Comparison of ENCODE assay signal across 19 mouse cellular contexts in genomic region chr15:59775781-59776180, GRCm38 (mm10).
DNase-seq lines count a peak whose midpoint lies in the region; ATAC-seq and TF ChIP-seq lines count a peak whose summit lies in the region.
"Had no signal": no experiment of that assay in that cellular context is flagged by ENCODE, and none has a peak within 500 bp of the region (broad histone marks: within the 10 kb centered on the region; RNA-seq: fewer than 3 reads in every experiment).

No protein-coding gene starts in this region.

- no peak for ATAC-seq in liver, embryonic 12.5 days
- ATAC-seq in hindbrain, embryonic 11.5 days (ENCODE audit: low FRiP score), result no peak
- ATAC-seq: intestine, postnatal 0 days had no signal

- H3K9ac ChIP-seq in liver, adult 2 months (ENCODE audit: low read depth, low read length), result peak overlapping the region; percentile 22
- H3K9ac ChIP-seq in liver, embryonic 12.5 days, result no peak overlapping the region
- no peak overlapping the region for H3K9ac ChIP-seq in hindbrain, embryonic 11.5 days (ENCODE audit: low read depth, low read length)
- H3K9ac ChIP-seq: hindbrain, embryonic 15.5 days; liver, embryonic 15.5 days; midbrain, embryonic 12.5 days had no signal

- intact Hi-C loops in gastrocnemius, adult 2 months (cut with DNase I), result no loop called here

- TF ChIP-seq POLR2A in liver, adult 2 months (IDR thresholded peaks at IDR 0.05; ENCODE audit: extremely low read depth, insufficient read depth, low read length), result no peak

- H3K4me2 ChIP-seq in liver, embryonic 12.5 days, result no peak overlapping the region
- no peak overlapping the region for H3K4me2 ChIP-seq in hindbrain, embryonic 11.5 days (replicated peaks; ENCODE audit: low read depth, low read length)
- H3K4me2 ChIP-seq: hindbrain, embryonic 15.5 days; liver, embryonic 15.5 days; midbrain, embryonic 12.5 days had no signal

- H3K36me3 ChIP-seq in liver, adult 2 months (ENCODE audit: control insufficient read depth, insufficient read depth, low read length), result no peaks in the 10 kb centered on the region
- H3K36me3 ChIP-seq in liver, embryonic 12.5 days, result no peaks in the 10 kb centered on the region
- H3K36me3 ChIP-seq in hindbrain, embryonic 11.5 days (ENCODE audit: control insufficient read depth, insufficient read depth, low read length), result no peaks in the 10 kb centered on the region
- H3K36me3 ChIP-seq: embryonic facial prominence, embryonic 10.5 days; hindbrain, embryonic 15.5 days; liver, embryonic 15.5 days; midbrain, embryonic 12.5 days had no signal

- H3K79me2 ChIP-seq in liver, adult 2 months (ENCODE audit: control insufficient read depth, insufficient read depth, low read length), result no peaks in the 10 kb centered on the region

- 15% methylated on average over 3 of the region's 3 CpGs for WGBS in liver, adult 2 months
- WGBS in liver, embryonic 12.5 days (ENCODE audit: insufficient replicate concordance), result 73% methylated on average over 3 of the region's 3 CpGs
- WGBS in hindbrain, embryonic 11.5 days, result 87% methylated on average over 3 of the region's 3 CpGs

- H3K4me3 ChIP-seq in gastrocnemius, adult 2 months, result no peak overlapping the region
- H3K4me3 ChIP-seq in liver, adult 2 months (ENCODE audit: insufficient read depth, low read depth, low read length), result no peak overlapping the region
- H3K4me3 ChIP-seq in liver, embryonic 12.5 days, result no peak overlapping the region
- no peak overlapping the region for H3K4me3 ChIP-seq in hindbrain, embryonic 11.5 days (ENCODE audit: low read depth, low read length)
- H3K4me3 ChIP-seq: embryonic facial prominence, embryonic 10.5 days; hindbrain, embryonic 15.5 days; liver, embryonic 15.5 days; midbrain, embryonic 12.5 days; myocyte had no signal

- DNase-seq in gastrocnemius, adult 2 months, result peak; percentile 31
- no peak for DNase-seq in gastrocnemius, postnatal 25 days
- DNase-seq in liver, adult 2 months (ENCODE audit: extremely low read depth, low read depth, low spot score), result peak; percentile 86
- DNase-seq in adrenal gland, postnatal 10 days, result peak; percentile 50
- peak; percentile 33 to 36 for DNase-seq in heart, adult 9 months (ENCODE audit: low spot score in 2 of 2)
- DNase-seq in hindbrain, embryonic 11.5 days (ENCODE audit: low spot score), result no peak
- DNase-seq in cerebellum, adult 8-10 months, result no peak
- DNase-seq: B cell, adult 2 months; cerebellum, postnatal 36 days; kidney, postnatal 14 days; lung, postnatal 4 days; thymus, adult 2 months had no signal

- no peaks in the 10 kb centered on the region for H3K9me3 ChIP-seq in liver, embryonic 12.5 days (replicated peaks)
- no peaks in the 10 kb centered on the region for H3K9me3 ChIP-seq in hindbrain, embryonic 11.5 days (ENCODE audit: control insufficient read depth, low read length)
- H3K9me3 ChIP-seq: hindbrain, embryonic 15.5 days; liver, embryonic 15.5 days; midbrain, embryonic 12.5 days had no signal

- no peaks in the 10 kb centered on the region for H3K27me3 ChIP-seq in liver, adult 2 months (ENCODE audit: control insufficient read depth, insufficient read depth, low read length)
- H3K27me3 ChIP-seq in liver, embryonic 12.5 days (replicated peaks), result no peaks in the 10 kb centered on the region
- no peaks in the 10 kb centered on the region for H3K27me3 ChIP-seq in hindbrain, embryonic 11.5 days (ENCODE audit: control insufficient read depth, insufficient read depth, low read length)
- H3K27me3 ChIP-seq: hindbrain, embryonic 15.5 days; liver, embryonic 15.5 days; midbrain, embryonic 12.5 days had no signal

- TF ChIP-seq CTCF in gastrocnemius, adult 2 months (IDR thresholded peaks at IDR 0.05), result no peak
- TF ChIP-seq CTCF in liver, adult 2 months (IDR thresholded peaks at IDR 0.05; ENCODE audit: low read depth, low read length), result no peak

- peaks cover 28% of the 10 kb centered on the region for H3K4me1 ChIP-seq in liver, adult 2 months (ENCODE audit: control insufficient read depth, insufficient read depth, low read length)
- no peaks in the 10 kb centered on the region for H3K4me1 ChIP-seq in liver, embryonic 12.5 days
- H3K4me1 ChIP-seq in hindbrain, embryonic 11.5 days (replicated peaks; ENCODE audit: control insufficient read depth, insufficient read depth, low read length), result no peaks in the 10 kb centered on the region
- H3K4me1 ChIP-seq: embryonic facial prominence, embryonic 10.5 days; hindbrain, embryonic 15.5 days; liver, embryonic 15.5 days; midbrain, embryonic 12.5 days had no signal

- H3K27ac ChIP-seq in gastrocnemius, adult 2 months, result peak overlapping the region; percentile 78
- peak overlapping the region; percentile 80 for H3K27ac ChIP-seq in liver, adult 2 months (replicated peaks; ENCODE audit: insufficient read depth, low read depth, low read length)
- no peak overlapping the region for H3K27ac ChIP-seq in liver, embryonic 12.5 days
- no peak overlapping the region for H3K27ac ChIP-seq in hindbrain, embryonic 11.5 days (ENCODE audit: low read depth, low read length)
- H3K27ac ChIP-seq: embryonic facial prominence, embryonic 10.5 days; hindbrain, embryonic 15.5 days; liver, embryonic 15.5 days; midbrain, embryonic 12.5 days had no signal

Comparison
In these comparisons a context has a peak if more than half of its experiments do, and no peak if none do; other contexts are left out.
1. DNase-seq: peak in gastrocnemius, adult 2 months (single experiment), liver, adult 2 months (single experiment), adrenal gland, postnatal 10 days (single experiment) and heart, adult 9 months (2 of 2); none in gastrocnemius, postnatal 25 days (single experiment), hindbrain, embryonic 11.5 days (single experiment) and cerebellum, adult 8-10 months (single experiment).
2. H3K27ac ChIP-seq: peak in gastrocnemius, adult 2 months (single experiment) and liver, adult 2 months (single experiment); none in liver, embryonic 12.5 days (single experiment) and hindbrain, embryonic 11.5 days (single experiment).